Mouse (Mus musculus): Measurements from ENCODE around the gene Dnm3.

Dnm3 gene

GRCm38 (mm10) chr1:162327631-162328030 lies 150.2 kb downstream of the Dnm3 start:
- no peak for DNase-seq (ENCODE audit: low spot score in 2 of 2)

DNA sequence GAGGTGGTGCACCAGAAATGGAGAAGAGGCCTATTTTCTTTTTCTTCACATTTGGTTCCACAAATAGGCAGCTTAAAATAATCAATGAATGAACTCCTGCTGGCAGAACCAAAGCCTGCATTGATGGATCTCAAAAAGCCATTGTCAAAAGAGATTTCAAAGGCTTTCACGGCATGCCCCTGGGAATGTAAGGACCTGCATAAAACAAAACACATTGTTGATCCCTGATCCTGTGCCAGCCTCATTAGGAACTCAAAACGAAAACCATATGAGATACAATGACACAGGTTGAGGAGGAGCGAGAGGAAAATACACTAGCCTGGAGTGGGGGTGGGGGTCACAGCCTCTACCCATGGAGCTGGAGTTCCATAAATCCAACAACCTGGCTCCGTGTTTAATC lies 153.4 kb downstream of the Dnm3 start:
- no peak for DNase-seq (ENCODE audit: low spot score in 2 of 2)

GRCm38 (mm10) chr1:162323142-162323541 lies 154.7 kb downstream of the Dnm3 start:
- no peak for DNase-seq (ENCODE audit: low spot score in 2 of 2)

DNA sequence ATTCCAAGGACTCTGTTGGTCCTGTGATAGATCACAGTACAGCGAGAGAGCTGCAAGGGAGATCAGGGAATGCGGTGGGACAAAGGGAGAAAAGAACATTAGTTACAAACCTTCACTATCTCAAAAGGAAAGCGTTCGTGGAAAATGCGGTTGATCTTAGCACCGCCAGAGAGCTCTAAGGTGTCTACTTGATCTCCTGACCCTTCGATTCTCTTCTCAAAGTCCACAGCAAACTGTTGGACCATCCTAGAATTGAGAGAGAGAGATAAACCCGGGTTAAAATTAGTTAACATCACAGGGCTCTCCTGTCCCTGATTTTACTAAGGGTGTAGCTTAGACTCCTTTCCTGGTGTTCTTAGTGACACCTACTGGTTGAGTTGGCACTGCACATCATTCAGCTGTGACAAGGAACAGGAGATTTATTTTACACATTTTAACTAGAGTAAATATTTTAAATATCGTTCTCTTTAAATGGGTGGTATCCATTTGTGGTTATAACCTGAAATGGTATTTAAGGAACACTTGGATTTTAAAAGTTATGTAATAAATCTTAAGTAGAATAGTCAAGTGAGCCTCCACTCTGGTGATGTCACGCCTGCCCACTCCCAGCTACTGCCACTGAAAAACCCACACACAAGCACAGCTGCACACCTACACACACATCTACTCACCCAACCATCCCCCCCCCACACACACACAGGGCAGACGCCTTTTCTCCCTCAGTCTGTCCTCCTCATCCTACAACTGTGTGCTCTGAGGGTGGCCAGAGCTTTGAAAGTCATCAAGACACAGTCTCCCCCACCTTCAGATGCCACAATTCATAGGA lies 164.2 kb downstream of the Dnm3 start:
- no peak for DNase-seq (ENCODE audit: low spot score in 2 of 2)

GRCm38 (mm10) chr1:162312621-162313020 lies 165.2 kb downstream of the Dnm3 start:
- DNase-seq (ENCODE audit: low spot score in 2 of 2): no peak

- no peak for DNase-seq (ENCODE audit: low spot score in 2 of 2)
Observed at GRCm38 (mm10) chr1:162312152-162312551, 165.7 kb downstream of the Dnm3 start.

DNA sequence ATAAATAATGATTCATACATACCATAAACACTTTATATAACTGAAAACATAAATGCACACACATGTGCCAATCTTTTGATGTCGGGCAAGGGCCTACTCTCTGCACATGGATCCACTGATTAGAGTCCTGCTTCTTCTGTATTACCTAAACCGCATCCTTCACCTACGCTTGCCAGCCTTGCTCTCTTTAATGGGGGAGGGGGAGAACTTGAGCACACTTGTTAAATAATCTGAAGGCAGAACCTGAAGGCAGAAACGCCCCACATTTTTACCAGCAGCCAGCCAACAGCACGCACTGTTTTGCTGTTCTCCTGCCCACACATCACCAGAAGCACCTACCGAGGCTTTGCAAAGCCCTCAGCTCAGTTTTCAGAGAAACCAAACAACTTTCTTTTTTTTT lies 172.6 kb downstream of the Dnm3 start:
- no peak for DNase-seq (ENCODE audit: low spot score in 2 of 2)

GRCm38 (mm10) chr1:162302480-162302879 lies 175.4 kb downstream of the Dnm3 start:
- no peak for DNase-seq (ENCODE audit: low spot score in 2 of 2)

- no peak for DNase-seq (ENCODE audit: low spot score in 2 of 2)
Observed at GRCm38 (mm10) chr1:162299558-162300319, 178.1 kb downstream of the Dnm3 start.

GRCm38 (mm10) chr1:162298527-162298926 lies 179.3 kb downstream of the Dnm3 start:
- no peak for DNase-seq (ENCODE audit: low spot score in 2 of 2)

DNA sequence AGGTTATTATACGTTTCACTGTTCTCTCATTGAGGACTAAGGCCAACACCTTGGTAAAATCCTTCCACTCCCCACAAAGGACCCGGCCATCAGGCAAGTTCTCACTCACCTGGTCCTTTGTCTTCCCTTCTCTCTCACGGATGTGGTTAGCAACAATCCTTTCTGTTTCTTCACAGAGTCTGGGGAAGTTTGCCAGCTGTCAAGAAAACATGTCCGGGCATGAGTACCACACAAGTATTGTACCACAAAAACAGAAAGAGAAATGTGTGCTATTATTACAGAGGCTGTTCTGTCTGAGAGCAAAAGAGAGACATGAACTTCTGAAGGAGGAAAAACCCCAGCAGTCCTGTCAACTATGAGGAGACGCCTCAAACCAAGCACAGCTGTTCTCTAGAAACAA lies 182.4 kb downstream of the Dnm3 start:
- no peak for DNase-seq (ENCODE audit: low spot score in 2 of 2)

- no peak for DNase-seq (ENCODE audit: low spot score in 2 of 2)
Observed at GRCm38 (mm10) chr1:162294572-162294910, 183.3 kb downstream of the Dnm3 start.

- DNase-seq (ENCODE audit: low spot score in 2 of 2): no peak
Observed at GRCm38 (mm10) chr1:162293732-162294571, 183.9 kb downstream of the Dnm3 start.

GRCm38 (mm10) chr1:162286910-162287309 lies 190.9 kb downstream of the Dnm3 start:
- no peak for DNase-seq (ENCODE audit: low spot score in 2 of 2)

DNA sequence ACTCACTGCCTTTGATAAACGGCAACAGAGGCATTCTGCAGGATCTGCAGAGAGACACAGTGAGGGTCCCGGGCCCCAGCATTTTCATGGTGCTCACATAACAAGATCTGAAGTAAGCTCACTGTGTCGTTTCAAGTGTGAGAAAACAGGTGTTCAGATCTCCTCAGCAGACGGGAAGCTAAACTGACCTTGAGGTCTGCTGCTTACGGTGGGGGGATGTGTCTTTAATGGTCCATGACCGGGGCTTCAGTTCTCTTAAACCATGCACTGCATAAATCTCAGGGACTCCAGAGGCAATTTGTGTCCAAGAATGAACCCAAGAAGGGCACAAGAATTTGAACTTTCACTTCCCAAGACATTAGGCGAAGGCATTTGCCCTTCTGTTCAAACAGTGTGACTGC lies 195.9 kb downstream of the Dnm3 start:
- no peak for DNase-seq (ENCODE audit: low spot score in 2 of 2)

DNA sequence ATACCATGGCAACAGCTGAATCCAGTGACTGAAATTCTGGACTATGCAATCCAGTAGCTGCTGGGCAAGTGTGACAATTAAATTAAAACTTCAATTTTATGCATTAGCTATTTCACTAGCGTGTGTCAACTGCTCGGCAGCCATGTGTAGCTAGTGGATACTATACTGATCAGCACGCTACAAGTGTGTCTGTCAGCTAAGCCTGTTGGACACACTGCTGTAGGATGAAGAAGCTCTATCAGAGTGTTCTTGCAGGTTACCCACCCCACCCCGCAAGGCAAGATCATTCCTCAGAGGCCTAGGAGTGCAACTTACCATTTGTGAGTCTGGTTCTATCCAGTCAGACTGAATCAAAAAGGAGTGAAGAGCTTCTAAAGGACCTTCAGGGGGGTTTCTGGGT lies 197.8 kb downstream of the Dnm3 start:
- DNase-seq (ENCODE audit: low spot score in 2 of 2): no peak

GRCm38 (mm10) chr1:162276011-162276410 lies 201.8 kb downstream of the Dnm3 start:
- DNase-seq (ENCODE audit: low spot score in 2 of 2): no peak

GRCm38 (mm10) chr1:162274674-162275248 lies 203.1 kb downstream of the Dnm3 start:
- DNase-seq (ENCODE audit: low spot score in 2 of 2): no peak

GRCm38 (mm10) chr1:162256912-162257607 lies 220.8 kb downstream of the Dnm3 start:
- no peak for DNase-seq (ENCODE audit: low spot score in 2 of 2)

GRCm38 (mm10) chr1:162254944-162255343 lies 222.9 kb downstream of the Dnm3 start:
- no peak for DNase-seq (ENCODE audit: low spot score in 2 of 2)

DNA sequence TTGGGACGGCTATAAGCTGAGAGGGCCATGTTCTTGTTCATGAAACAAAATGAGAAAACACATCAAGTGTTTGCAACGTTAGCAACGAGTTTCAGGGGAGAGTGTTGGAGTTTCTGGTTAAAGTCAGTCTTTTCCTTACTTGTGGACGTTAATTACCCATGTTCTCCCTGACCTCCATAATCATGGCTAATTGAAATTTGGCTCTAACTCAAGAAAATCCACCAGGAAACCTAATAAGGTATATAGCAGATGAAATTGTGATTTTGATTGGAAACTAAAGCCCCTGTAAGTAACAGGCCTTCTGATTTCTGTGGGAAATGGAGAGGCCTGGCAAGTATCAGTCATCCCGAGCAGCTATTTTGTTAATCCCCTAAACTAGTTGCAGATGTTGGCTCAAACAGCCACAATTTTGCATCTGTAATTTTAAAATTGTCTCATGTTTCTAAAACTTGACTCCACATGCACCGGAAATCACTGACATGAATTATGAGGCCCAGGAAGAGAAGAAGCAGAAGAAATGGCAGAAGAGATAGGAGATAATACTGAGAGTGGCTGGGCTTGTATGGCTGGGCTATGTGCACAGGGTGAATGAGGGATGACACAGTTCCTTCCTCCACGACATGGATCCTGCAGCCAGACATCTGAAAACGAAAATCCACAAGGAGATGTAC lies 223.7 kb downstream of the Dnm3 start:
- DNase-seq (ENCODE audit: low spot score in 2 of 2): no peak

All from frontal cortex, postnatal 14 days (tissue).